Mouse (Mus musculus) right cerebral cortex, postnatal 36 days (tissue): ENCODE results near the gene Ptprn.
A peak's percentile ranks its signal among the peaks of the same experiment; 100 is the strongest.
"Not testable (repeated sequence)": the region's sequence is repeated elsewhere in the genome, so short reads cannot be mapped to it uniquely, and the experiment has no call there.

Experiments
- DNase-seq, 2 experiments: peaks; one replicate each; pipeline ENCODE4 v3.0.0; 2022; ENCODE audit warnings: low spot score in 2 of 2, mixed read lengths in 1 of 2

Gene Ptprn

DNA sequence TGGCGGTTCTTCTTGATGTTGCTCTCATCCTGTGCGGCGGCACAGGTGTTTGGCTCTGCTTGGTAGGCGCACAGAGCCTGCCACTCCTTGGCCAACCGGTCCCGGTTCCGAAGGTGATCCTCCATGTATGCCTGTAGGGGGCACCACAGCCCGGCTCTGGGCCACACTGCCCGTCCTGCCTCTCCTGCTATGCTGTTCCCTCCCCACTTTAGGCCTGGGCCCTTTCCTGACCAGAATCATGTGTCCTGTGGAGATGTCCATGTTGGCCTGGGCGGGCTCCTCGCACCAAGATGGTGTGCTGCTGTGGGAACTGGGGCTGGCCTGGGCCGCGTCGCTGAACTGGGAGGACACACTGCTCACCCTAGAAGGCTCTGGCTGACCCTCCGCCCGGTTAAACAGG is 11.3 kb downstream of the Ptprn start:
- DNase-seq = no peak

DNA sequence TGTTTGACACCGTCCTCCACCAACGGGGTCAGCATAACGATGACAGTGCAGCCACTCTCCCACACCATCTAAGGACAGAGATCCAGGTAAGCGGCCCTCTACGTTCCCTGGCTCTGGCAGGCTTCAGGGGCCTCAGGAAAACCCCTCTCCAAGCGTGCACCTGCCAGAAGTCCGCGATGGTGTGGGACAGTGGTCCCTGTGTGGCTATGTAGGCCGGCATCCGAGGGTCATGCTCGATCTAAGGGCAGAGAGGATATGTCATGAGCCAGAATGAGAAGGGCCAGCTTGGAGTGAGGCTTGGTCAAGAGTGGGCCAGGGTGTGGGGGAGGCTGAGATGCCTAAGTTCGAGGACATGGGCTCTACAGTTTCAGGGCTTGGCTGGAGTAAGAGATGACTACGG is 12.0 kb downstream of the Ptprn start:
- DNase-seq = no peak

DNA sequence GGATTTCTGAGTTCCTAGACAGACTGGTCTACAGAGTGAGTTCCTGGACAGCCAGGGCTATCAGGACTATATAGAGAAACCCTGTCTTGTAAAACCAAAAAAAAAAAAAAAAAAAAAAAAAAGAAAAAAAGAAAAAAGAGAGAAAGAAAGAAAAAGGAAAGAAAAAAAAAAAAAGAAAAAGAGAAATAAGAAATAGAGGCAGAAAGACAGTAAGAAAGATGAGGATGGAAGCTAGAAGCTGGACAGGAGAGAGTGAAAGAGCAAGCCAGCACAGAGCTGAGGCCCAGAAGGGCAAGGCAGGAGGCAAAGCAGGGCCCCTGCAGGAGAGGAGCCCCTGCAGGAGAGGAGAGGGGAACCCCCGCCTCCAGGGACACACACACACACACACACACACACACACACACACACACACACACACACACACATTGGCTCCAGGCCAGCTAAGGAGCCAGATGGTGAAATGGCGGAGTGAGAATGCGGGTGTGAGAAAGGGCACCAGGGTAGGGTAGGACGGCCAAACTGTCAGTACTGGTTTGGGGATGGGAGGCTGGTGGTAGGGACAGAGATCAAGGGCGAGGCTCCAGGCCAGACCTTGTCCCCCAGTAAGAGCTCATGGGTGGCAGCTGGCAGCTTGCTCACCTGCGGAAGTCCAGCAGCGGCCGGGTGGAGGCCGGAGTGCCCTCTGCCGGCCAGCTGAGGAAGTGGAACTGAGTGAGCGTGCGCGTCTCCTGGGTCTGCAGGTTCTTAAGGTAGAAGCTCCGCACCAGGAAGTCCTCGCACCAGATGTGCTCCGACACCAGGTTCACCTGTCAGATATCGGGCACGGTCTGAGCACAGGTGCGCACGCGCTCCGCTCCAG is 13.0 kb downstream of the Ptprn start:
- no peak for DNase-seq

DNA sequence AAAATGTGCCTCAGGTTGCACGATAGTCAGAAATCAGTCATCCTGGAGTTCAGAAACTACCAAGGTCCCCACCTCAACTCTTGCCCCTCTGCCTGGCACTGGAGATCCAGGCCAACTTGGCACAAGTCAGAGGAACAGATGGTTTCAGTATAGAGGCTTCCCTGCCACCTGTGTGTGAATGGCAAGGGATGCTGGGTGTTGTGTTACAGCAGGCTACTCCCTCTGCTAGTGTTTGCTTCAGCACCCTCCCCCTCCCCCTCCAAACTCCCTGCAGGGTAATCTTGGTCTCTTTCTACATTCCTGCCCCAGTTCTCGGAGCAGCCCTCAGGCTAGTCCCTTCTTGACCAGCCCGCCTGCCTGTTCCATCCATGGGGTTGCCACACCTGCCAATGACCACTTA is 13.8 kb downstream of the Ptprn start:
- DNase-seq = no peak

DNA sequence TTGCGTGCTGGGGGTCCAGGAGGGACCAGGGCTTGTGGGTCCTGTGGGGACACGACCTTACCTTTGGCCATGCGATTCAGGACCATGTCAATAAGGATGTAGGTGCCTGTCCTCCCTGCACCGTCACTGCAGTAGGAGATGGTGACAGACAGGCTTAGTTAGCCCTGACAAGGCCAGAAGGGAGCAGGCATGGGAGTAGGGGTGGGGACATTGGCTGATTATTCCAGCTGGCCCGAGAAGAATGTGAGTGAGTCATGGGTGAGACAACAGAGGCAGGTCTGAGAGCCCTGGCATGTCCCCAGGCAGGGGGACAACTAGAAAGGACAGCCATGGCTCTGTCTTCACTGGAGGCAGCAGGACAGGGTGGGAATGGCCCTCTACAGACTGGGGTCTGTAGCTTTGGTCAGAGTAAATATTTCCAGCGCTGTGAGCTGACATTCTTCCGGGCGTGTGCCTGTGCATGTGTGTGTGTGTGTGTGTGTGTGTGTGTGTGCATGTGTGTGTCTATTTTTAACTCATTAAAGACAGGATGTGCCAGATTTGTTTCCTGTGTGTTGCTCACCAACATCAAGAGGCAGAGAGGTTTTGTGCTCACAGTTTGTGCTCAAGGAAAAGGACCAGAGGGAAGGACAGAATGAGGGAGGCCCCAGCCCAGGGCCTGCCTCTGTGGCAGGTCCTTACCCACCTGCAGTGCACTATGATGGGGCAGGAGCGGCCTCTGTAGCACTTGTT is 16.1 kb downstream of the Ptprn start:
- DNase-seq = no peak

DNA sequence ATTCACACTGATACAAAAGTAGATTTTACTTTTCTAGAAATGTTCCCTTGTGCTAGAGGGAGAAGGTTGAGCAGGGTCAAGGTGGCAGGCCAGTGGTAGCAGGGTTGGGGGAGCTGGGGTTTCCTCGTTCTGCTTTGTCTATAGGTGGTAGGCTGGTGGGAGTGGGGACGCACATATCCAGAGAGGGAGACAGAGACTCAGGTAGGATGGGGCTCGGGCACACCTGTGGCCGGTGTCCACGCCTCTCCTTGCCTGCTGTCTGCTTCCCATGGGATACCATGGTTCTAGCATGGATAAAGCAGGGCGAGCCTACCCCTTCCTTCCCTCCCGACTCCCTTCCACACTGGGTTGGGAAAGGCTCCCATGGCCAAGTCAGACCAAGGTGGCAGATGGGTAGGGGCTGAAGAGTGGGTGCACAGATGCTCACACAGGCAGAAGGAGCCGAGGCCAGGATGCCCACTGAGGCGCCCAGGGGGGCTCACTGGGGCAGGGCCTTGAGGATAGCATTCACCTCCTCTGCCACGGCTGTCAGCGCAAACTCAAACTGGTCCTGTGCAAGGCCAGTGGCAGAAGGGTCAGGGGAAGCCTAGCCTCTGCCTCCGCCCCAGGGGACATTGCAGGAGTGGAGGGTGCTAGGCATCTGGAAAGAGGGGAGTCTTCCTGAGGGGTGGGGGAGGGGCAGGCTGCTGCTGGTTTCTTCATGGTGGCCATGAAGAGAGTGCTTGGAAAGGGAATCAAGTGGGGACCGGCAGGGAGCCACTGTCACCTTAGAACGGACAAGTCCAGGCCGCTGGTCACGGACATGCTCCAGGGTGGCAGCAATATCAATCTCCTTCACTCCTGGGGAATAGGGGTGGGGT is 17.0 kb downstream of the Ptprn start:
- no peak for DNase-seq

DNA sequence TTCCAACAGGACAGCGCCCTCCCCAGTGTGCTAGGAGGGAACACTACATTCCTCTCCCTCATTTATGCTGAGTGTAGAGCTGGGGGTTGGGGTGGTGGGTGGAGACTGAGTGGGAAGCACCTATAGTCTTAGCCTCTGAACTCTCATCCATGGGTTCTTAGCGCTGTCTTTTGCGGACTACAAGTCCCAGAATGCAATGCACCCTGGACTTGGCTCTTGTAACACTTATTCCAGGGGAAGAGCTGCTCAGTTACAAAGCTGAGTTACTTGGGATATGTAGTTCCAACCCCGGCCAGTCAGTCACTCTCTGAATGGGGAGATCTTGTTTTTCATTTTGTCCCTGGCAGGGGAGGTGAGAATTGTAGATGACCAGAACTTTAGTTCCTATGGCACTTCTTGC is 19.5 kb downstream of the Ptprn start:
- DNase-seq = peak in 1 of 2 experiments; percentile 77

DNA sequence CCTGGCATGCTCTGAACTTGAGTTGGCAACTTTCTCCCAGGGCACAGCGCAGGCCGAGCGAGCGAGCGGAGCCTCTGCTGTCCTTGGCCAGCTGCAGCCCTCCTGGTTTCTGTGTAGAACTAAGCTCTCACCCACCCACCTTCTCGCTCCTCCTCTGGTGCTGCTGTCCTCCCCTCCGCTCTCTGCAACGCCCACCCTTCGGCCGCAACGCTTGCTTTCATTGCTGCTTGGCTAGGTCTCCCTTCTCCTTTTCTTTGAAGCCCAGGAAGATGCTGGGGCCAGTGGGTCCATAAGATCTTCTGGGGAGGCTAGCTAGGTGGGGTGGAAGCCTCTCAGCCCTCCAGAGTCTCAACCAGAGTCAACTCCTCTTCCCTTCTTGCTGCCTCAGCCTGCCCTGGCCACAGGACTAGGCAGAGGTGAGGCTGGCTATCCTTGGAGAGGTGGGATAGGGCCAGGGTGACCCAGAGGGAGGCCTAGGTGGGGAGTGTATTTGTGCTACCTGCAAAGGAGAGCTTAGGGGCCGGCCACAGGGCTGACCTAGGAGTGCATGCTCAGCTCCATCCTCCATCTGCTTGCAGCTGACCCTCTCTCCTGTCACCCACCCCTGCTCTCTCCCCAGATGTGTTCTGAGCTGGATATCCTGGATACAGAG is 20.0 kb downstream of the Ptprn start:
- DNase-seq = no peak

DNA sequence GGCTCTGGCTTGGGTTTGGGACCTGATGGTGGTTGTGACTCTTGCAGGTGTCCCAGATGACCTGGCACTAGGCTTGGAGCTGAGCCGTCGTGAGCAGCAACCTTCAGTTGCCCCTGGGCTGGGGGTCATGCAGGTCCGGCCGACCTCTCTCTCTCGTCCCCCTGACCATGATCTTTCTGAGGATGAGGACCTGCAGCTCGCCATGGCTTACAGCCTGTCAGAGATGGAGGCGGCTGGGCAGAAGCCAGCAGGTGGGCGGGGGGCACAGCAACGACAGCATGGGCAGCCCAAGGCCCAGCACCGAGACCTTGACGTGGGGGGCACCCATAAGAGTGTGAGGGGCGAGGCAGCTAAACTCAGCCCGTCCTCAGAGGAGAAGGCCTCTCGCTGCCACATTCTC is 20.9 kb downstream of the Ptprn start:
- DNase-seq = no peak

DNA sequence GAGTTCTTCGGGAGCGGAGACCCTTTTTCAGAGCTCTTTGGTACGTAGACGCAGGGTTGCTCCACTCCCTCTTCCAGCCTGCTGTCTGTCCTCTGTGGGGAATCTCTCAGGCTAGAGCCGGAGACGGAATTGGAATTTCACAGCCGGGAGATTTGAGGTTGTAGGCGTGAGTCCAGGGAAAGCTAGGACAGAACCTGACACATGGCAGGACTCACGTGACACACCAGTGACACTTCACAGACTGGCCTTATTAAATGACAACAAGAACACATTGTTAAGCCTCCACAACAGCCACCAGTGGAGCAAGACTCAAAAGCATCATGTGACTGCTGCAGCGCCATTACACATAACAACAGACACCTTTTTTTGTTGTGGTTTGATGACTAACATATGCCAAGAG is 24.7 kb downstream of the Ptprn start:
- peak in 1 of 2 experiments; percentile 55 for DNase-seq

DNA sequence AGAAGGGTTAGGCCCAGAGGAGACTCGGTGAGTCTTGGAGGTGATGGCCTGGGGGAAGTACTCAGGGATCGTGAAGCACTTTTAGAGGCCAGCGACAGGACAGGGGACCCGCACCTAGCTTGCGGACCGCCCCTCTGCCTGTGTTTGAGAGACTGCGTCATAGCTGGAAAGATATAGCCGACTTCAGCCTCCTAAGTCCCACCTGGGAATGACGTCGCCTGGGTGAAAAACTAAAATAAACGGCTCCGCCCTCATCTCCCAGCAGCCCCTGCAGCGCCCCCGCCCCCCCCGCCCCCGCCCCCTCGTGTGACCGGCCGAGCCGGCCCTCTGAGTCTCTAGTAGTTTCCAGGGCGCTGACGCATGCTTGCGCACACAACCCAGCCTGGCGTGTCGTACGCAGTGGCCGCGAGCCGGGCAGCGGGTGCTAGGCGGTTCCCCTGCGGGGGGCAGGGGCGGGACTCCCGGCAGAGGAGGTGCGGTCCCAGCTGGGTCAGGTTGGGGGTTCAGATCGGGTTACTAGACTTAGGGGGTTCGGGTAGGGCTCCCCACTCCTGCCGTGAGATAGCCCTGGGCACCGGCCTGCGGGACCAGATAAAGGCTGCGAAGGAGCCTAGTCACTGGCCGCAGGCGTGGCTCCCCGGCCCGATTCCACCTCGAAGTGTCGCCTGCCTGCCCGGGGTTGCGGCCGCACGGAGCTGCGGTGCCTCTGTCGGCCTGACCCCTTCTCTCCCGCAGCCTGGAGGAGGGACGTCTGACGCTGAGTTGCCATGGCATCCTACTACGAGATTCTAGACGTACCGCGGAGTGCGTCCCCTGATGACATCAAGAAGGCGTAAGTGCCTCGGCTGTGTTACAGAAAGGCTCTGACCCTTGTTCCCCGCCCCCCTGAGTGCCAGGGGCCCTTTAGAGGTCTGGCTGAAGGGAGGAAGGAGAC is 27.9 kb downstream of the Ptprn start, which contains the start of gene Dnajb2:
Gene Dnajb2 (plus strand): TSS at position 290 of the 934 bp plus-strand sequence.
- DNase-seq = peak; percentile 77 to 83

DNA sequence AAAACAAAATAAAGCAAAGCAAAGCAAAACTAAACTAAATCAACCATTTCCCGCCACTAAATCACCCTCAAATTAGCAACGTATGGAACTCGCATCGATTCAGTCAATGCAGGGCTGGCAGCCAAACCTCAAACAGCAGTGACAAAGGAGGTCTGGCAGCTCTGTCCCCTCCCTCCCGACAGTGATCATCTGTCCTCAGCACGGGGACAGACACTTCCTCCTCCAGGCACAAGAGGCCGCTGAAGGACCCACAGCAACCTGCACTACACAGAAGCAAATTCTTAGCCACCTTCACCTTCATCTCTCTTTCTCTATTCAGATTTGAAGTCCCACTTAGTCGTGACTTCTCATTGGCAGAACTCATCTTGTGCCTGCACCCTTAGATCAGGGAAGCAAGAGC is 29.7 kb downstream of the Ptprn start:
- DNase-seq = peak in 1 of 2 experiments; percentile 72

DNA sequence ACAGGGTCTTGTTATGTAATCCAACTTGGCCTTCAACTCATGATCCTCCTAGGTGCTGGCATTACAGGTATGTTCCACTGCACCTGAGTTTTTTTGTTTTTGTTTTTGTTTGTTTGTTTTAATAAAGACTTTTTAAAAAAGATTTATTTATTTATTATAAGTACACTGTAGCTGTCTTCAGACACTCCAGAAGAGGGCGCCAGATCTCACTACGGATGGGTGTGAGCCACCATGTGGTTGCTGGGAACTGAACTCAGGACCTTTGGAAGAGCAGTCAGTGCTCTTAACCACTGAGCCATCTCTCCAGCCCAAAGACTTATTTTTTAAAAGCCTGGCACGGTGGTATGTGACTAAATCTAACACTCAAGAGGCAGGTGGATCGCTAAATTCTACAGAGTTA is 31.8 kb downstream of the Ptprn start:
- DNase-seq = not testable (repeated sequence)

DNA sequence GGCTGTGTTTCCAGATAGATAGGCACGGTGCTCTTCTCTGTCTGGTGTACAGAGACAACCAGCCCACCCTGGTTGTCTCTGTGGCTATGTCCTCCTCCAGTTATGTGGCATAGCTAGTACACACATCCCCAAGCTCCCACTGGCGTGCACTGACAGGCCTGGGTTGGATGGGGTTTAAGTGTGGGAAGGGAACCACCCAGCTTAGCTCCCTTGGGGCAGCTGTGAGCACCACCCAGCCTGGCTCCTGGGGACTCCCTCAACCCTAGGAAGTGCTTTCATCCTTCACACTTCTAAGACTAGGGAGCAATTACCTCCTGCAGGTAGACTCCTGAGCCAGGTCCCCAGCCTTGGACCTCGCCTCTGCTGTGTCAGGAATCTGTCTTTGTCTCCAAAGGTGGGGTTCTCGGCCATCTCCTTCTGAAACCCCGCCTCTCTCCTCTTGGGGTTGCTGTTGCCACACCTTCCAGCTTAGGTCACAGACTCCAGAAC is 32.6 kb downstream of the Ptprn start, which contains the start of gene A630095N17Rik:
Gene A630095N17Rik (minus strand): TSS at position 439 of the 489 bp plus-strand sequence.
- DNase-seq = no peak

DNA sequence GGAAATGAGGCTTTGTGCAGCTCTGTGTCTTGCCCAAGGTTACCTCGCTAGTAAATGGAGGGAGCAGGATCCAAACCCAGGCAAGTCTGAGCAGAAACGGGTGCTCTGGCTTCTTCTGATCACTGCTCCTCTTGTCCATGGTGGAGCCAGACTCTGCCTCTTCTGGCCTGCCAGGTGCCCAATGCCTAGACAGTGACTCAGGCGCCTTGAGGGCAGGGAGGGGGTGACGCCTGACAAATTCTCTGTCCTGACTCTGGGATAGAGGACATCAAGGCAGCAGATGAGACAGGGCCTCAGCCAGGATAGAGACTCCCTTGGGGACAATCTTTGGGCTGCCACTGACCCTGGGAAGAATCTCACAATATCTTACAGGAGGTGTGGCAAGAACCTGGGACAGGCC is 33.1 kb downstream of the Ptprn start:
- no peak for DNase-seq

DNA sequence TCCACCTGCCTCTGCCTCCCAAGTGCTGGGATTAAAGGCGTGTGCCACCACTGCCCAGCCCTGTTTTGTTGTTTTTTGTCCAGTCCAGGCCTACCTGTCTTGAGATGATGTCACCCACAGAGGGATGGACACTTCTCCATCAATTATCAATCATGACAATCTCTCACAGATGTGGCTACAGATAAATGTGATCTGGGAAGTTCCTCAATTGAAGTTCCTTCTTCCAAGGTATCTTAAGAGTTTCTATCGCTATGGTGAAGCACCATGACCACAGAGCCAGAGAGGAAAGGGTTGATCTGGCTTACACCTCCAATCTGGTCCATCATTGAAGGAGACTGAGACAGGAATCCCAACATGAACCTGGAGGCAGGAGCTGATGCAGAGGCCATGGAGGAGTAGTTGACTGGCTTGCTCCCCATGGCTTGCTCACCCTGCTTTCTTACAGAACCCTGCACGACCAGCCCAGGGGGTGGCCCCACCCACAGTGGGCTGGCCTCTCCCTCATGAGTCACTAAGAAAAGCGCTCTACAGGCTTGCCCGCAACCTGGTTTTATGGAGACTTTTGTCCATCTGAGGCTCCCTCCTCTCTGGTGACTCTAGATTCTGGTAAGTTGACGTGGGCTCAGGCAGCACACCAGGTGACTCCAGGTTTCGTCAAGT is 33.8 kb downstream of the Ptprn start:
- DNase-seq = no peak

DNA sequence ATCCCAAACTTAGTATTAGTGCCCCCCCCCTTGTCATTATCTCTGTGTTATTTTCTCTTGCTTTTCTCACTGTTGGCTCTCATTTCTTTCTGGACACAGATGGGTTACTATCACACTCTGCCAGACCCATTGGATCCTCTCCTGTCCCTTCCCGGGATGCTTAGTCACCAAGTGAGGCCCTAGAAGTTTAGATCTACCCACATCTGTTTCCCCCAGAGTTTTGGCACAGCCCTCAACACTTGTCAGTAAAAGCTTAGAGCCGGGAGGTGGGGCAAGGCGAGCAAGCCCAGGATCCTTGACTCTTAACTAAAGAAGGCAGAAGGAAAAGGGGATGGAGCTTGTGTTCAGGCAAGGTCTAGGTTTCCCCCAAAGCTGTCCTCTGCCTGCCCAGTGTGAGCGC is 35.1 kb downstream of the Ptprn start:
- no peak for DNase-seq

DNA sequence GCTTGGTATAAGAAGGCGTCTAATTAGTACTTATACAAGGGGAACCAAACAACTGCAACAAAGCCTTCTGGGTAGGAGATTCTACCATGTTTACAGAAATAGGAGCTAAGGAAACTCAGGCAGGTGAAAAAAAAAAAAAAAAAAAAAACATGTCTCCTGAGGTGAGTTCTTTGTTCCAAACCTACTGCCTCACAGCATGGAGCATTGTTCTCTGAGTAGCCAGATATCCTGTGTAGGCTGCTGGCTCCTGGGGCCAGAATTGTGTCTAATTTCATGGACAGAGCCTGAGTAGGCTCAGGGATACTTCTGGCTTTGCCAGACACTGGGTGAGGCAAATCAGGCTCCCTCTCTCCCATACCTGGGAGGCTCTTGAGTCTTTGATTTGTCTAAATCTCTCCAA is 36.6 kb downstream of the Ptprn start:
- no peak for DNase-seq

DNA sequence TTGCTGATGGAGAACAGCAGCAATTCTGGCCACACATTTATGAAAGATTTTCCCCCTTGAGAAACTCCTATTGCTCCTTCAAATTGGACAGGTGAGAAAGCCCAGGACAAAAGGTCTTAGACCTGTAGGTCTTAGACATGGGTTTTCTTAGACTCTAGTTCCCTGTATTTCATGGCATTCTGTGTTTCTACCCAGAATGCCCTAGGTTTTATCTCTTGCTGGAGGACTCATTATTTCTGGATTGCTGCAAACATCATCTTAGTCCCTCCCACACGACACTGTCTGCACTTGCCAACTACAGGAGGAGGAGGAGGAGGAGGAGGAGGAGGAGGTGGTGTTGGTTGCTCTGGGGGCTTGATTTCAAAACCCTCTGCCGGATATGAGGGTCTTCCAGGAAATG is 38.2 kb downstream of the Ptprn start:
- DNase-seq = no peak

DNA sequence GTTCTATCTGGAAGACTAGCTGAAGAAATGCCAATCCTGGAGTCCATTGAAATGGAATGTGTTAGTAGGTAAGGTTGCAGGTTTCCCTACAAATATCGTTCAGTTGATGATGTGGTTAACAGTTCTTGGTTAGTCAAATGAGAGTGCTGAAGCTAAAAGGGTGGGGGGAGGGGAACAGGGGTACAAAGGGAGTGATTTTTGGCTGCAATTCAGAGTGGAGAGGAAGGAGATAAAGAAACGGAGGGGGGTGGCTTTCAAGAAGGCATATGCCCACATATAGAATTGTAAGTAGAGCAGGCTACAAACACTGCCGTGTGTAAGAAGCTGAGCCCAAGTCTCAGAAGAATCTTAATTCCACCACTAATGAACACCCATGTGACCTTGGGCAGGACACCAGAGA is 38.8 kb downstream of the Ptprn start:
- no peak for DNase-seq
